Mouse (Mus musculus): ENCODE data around the gene Fam78b.

Gene Fam78b

GRCm38 (mm10) chr1:167032046-167032648 is 30.9 kb downstream of the Fam78b start:
- DNase-seq (ENCODE audit: low spot score) = no peak

- DNase-seq (ENCODE audit: low spot score) = no peak
Measured at GRCm38 (mm10) chr1:167034435-167034834, 33.2 kb downstream of the Fam78b start.

GRCm38 (mm10) chr1:167042558-167042957 is 41.3 kb downstream of the Fam78b start:
- DNase-seq (ENCODE audit: low spot score) = no peak

- DNase-seq (ENCODE audit: low spot score) = no peak
Measured at GRCm38 (mm10) chr1:167046169-167046927, 45.1 kb downstream of the Fam78b start.

- DNase-seq (ENCODE audit: low spot score) = no peak
Measured at GRCm38 (mm10) chr1:167050859-167051258, 49.6 kb downstream of the Fam78b start.

- no peak for DNase-seq (ENCODE audit: low spot score)
Measured at GRCm38 (mm10) chr1:167054029-167054428, 52.8 kb downstream of the Fam78b start.

- no peak for DNase-seq (ENCODE audit: low spot score)
Measured at GRCm38 (mm10) chr1:167057543-167057942, 56.3 kb downstream of the Fam78b start.

- no peak for DNase-seq (ENCODE audit: low spot score)
Measured at GRCm38 (mm10) chr1:167059550-167060285, 58.5 kb downstream of the Fam78b start.

GRCm38 (mm10) chr1:167063971-167064370 is 62.8 kb downstream of the Fam78b start:
- no peak for DNase-seq (ENCODE audit: low spot score)

- DNase-seq (ENCODE audit: low spot score) = no peak
Measured at GRCm38 (mm10) chr1:167065541-167065940, 64.3 kb downstream of the Fam78b start.

GRCm38 (mm10) chr1:167065986-167066385 is 64.8 kb downstream of the Fam78b start:
- no peak for DNase-seq (ENCODE audit: low spot score)

GRCm38 (mm10) chr1:167066933-167067341 is 65.7 kb downstream of the Fam78b start:
- DNase-seq (ENCODE audit: low spot score) = no peak

- DNase-seq (ENCODE audit: low spot score) = no peak
Measured at GRCm38 (mm10) chr1:167069741-167070140, 68.5 kb downstream of the Fam78b start.

GRCm38 (mm10) chr1:167070306-167070705 is 69.1 kb downstream of the Fam78b start:
- DNase-seq (ENCODE audit: low spot score) = no peak

- no peak for DNase-seq (ENCODE audit: low spot score)
Measured at GRCm38 (mm10) chr1:167075726-167076125, 74.5 kb downstream of the Fam78b start.

GRCm38 (mm10) chr1:167079476-167079875 is 78.3 kb downstream of the Fam78b start:
- DNase-seq (ENCODE audit: low spot score) = no peak

GRCm38 (mm10) chr1:167081946-167082345 is 80.7 kb downstream of the Fam78b start:
- DNase-seq (ENCODE audit: low spot score) = no peak

GRCm38 (mm10) chr1:167082506-167083100 is 81.4 kb downstream of the Fam78b start:
- DNase-seq (ENCODE audit: low spot score) = no peak

- DNase-seq (ENCODE audit: low spot score) = no peak
Measured at GRCm38 (mm10) chr1:167083181-167083580, 82.0 kb downstream of the Fam78b start.

- DNase-seq (ENCODE audit: low spot score) = no peak
Measured at GRCm38 (mm10) chr1:167084330-167084729, 83.1 kb downstream of the Fam78b start.

GRCm38 (mm10) chr1:167085461-167085860 is 84.2 kb downstream of the Fam78b start:
- no peak for DNase-seq (ENCODE audit: low spot score)

- no peak for DNase-seq (ENCODE audit: low spot score)
Measured at GRCm38 (mm10) chr1:167090466-167090865, 89.2 kb downstream of the Fam78b start.

GRCm38 (mm10) chr1:167093551-167093950 is 92.3 kb downstream of the Fam78b start:
- no peak for DNase-seq (ENCODE audit: low spot score)
